21 mouse cellular contexts compared by ENCODE assay signal in the genomic region with DNA sequence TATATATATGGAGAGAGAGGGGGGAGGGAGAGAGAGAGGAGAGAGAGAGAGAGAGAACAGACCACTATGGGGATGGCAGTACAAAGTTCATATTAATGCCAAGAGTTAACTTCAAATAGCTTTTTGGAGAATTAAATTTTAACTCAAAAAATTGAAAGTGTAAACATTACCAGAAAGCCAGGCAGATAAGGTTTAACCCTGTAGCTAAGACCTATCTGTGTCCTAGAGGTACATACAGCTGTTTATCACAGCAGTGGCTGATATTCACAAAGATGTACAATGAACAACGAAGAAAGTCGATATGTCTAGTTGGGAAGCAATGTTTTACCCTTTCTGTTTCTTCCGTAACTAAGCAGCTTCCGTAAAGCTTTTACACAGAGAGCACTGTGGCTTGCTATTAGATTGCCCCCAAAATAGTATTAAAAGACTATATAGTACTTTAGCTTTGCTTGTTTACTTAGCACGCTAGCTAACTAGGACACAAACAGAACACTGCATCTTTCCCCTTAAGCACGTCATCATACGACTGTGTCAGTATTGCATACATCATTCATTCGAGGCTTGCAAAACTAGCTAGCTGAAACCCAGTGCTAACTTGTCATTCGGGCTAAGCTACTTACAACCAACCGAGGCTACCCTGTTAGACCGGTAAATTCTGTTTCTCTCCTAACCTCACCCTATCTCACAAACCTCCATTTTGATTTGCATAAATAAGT.
A peak's percentile ranks its signal among the peaks of the same experiment; 100 is the strongest.
DNase-seq lines count a peak whose midpoint lies in the region; ATAC-seq and TF ChIP-seq lines count a peak whose summit lies in the region.
"Had no signal": no experiment of that assay in that cellular context is flagged by ENCODE, and none has a peak within 500 bp of the region (broad histone marks: within the 10 kb centered on the region; RNA-seq: fewer than 3 reads in every experiment).

No protein-coding gene starts in this region.

- no peaks in the 10 kb centered on the region for H3K4me1 ChIP-seq in intestine, embryonic 15.5 days (replicated peaks)
- no peaks in the 10 kb centered on the region for H3K4me1 ChIP-seq in intestine, postnatal 0 days (replicated peaks; ENCODE audit: control insufficient read depth, insufficient read depth, low read length)
- H3K4me1 ChIP-seq in liver, embryonic 13.5 days (replicated peaks), result peaks cover 20% of the 10 kb centered on the region
- 0 out of 2 replicates have a peak, but pooled peaks cover 3% of the 10 kb centered on the region for H3K4me1 ChIP-seq in liver, postnatal 0 days (ENCODE audit: insufficient read depth)
- H3K4me1 ChIP-seq in kidney, embryonic 14.5 days (ENCODE audit: control insufficient read depth, insufficient read depth, low read length), result no peaks in the 10 kb centered on the region

- TF ChIP-seq EP300 in liver, postnatal 0 days (IDR thresholded peaks at IDR 0.05; ENCODE audit: low read depth), result no peak

- H3K36me3 ChIP-seq in intestine, embryonic 15.5 days, result no peaks in the 10 kb centered on the region
- H3K36me3 ChIP-seq in intestine, postnatal 0 days (ENCODE audit: control insufficient read depth, insufficient read depth), result no peaks in the 10 kb centered on the region
- H3K36me3 ChIP-seq in liver, embryonic 13.5 days, result no peaks in the 10 kb centered on the region
- no peaks in the 10 kb centered on the region for H3K36me3 ChIP-seq in liver, postnatal 0 days (replicated peaks; ENCODE audit: insufficient read depth, low read length)
- no peaks in the 10 kb centered on the region for H3K36me3 ChIP-seq in kidney, embryonic 14.5 days (ENCODE audit: control insufficient read depth, insufficient read depth, low read length)
- H3K36me3 ChIP-seq: forebrain, embryonic 12.5 days; heart, embryonic 13.5 days; hindbrain, embryonic 12.5 days had no signal

- H3K9me3 ChIP-seq in intestine, embryonic 15.5 days, result no peaks in the 10 kb centered on the region
- H3K9me3 ChIP-seq in intestine, postnatal 0 days (ENCODE audit: control insufficient read depth), result no peaks in the 10 kb centered on the region
- H3K9me3 ChIP-seq in liver, embryonic 13.5 days (replicated peaks), result no peaks in the 10 kb centered on the region
- no peaks in the 10 kb centered on the region for H3K9me3 ChIP-seq in liver, postnatal 0 days (ENCODE audit: low read length)
- no peaks in the 10 kb centered on the region for H3K9me3 ChIP-seq in kidney, embryonic 14.5 days (ENCODE audit: control insufficient read depth, low read length)
- H3K9me3 ChIP-seq: forebrain, embryonic 12.5 days; heart, embryonic 13.5 days; hindbrain, embryonic 12.5 days had no signal

- H3K4me3 ChIP-seq in intestine, embryonic 15.5 days (replicated peaks), result no peak overlapping the region
- H3K4me3 ChIP-seq in intestine, postnatal 0 days (ENCODE audit: low read depth, low read length), result no peak overlapping the region
- H3K4me3 ChIP-seq in liver, embryonic 13.5 days (replicated peaks), result no peak overlapping the region
- peak overlapping the region; percentile 13; the same call in 1 of the 2 replicates for H3K4me3 ChIP-seq in liver, postnatal 0 days (ENCODE audit: low read depth, low read length)
- no peak overlapping the region for H3K4me3 ChIP-seq in kidney, embryonic 14.5 days (ENCODE audit: low read length)
- H3K4me3 ChIP-seq in gastrocnemius, adult 2 months, result no peak overlapping the region
- H3K4me3 ChIP-seq: forebrain, embryonic 12.5 days; heart, embryonic 13.5 days; hindbrain, embryonic 12.5 days had no signal

- no peak overlapping the region for H3K27ac ChIP-seq in intestine, embryonic 15.5 days
- no peak overlapping the region for H3K27ac ChIP-seq in intestine, postnatal 0 days (ENCODE audit: low read depth, low read length)
- H3K27ac ChIP-seq in liver, embryonic 13.5 days, result peak overlapping the region; percentile 47; the same call in 1 of the 2 replicates
- H3K27ac ChIP-seq in liver, postnatal 0 days (ENCODE audit: low read depth), result peak overlapping the region; percentile 87
- H3K27ac ChIP-seq in kidney, embryonic 14.5 days (ENCODE audit: low read depth, low read length), result no peak overlapping the region
- H3K27ac ChIP-seq in gastrocnemius, adult 2 months, result no peak overlapping the region
- H3K27ac ChIP-seq: forebrain, embryonic 12.5 days; heart, embryonic 13.5 days; hindbrain, embryonic 12.5 days had no signal

- no peaks in the 10 kb centered on the region for H3K27me3 ChIP-seq in intestine, embryonic 15.5 days (replicated peaks)
- no peaks in the 10 kb centered on the region for H3K27me3 ChIP-seq in intestine, postnatal 0 days (replicated peaks; ENCODE audit: control insufficient read depth, insufficient read depth, low read length)
- H3K27me3 ChIP-seq in liver, embryonic 13.5 days, result no peaks in the 10 kb centered on the region
- no peaks in the 10 kb centered on the region for H3K27me3 ChIP-seq in liver, postnatal 0 days (ENCODE audit: insufficient read depth, low read length)
- H3K27me3 ChIP-seq in kidney, embryonic 14.5 days (ENCODE audit: control insufficient read depth, insufficient read depth, low read length), result no peaks in the 10 kb centered on the region
- H3K27me3 ChIP-seq: CH12.LX; forebrain, embryonic 12.5 days; heart, embryonic 13.5 days; hindbrain, embryonic 12.5 days; Patski had no signal

- WGBS in intestine, embryonic 15.5 days, result 78% methylated on average over 11 of the region's 11 CpGs
- WGBS in intestine, postnatal 0 days, result 62% methylated on average over 11 of the region's 11 CpGs
- WGBS in liver, embryonic 13.5 days (ENCODE audit: insufficient replicate concordance), result 70% methylated on average over 11 of the region's 11 CpGs
- 60% methylated on average over 11 of the region's 11 CpGs for WGBS in liver, postnatal 0 days (ENCODE audit: insufficient replicate concordance)
- 87% methylated on average over 11 of the region's 11 CpGs for WGBS in kidney, embryonic 14.5 days

- no peak overlapping the region for H3K4me2 ChIP-seq in intestine, embryonic 15.5 days (replicated peaks)
- H3K4me2 ChIP-seq in intestine, postnatal 0 days (replicated peaks; ENCODE audit: low read depth), result no peak overlapping the region
- no peak overlapping the region for H3K4me2 ChIP-seq in liver, embryonic 13.5 days
- H3K4me2 ChIP-seq in liver, postnatal 0 days (ENCODE audit: low read depth, low read length), result peak overlapping the region; percentile 24; the same call in 1 of the 2 replicates
- no peak overlapping the region for H3K4me2 ChIP-seq in kidney, embryonic 14.5 days (replicated peaks; ENCODE audit: low read depth, low read length)
- H3K4me2 ChIP-seq: forebrain, embryonic 12.5 days; hindbrain, embryonic 12.5 days had no signal

- peak; percentile 55 for DNase-seq in gonadal fat pad, adult 2 months (ENCODE audit: low read depth)
- no peak for DNase-seq in liver, embryonic 13.5 days
- DNase-seq in liver, postnatal 0 days, result no peak
- DNase-seq in lung, postnatal 25 days (ENCODE audit: low spot score), result no peak
- DNase-seq in gastrocnemius, adult 2 months, result no peak
- DNase-seq: adrenal gland, postnatal 14 days; cerebellum, adult 11-12 months; cerebellum, adult 9-10 months; cerebellum, postnatal 25 days; gastrocnemius, postnatal 14 days; heart, postnatal 4 days had no signal

- H3K9ac ChIP-seq in intestine, embryonic 15.5 days, result no peak overlapping the region
- H3K9ac ChIP-seq in intestine, postnatal 0 days (ENCODE audit: low read depth, low read length), result no peak overlapping the region
- H3K9ac ChIP-seq in liver, embryonic 13.5 days, result no peak overlapping the region
- H3K9ac ChIP-seq in liver, postnatal 0 days (replicated peaks), result no peak overlapping the region
- H3K9ac ChIP-seq in kidney, embryonic 14.5 days (ENCODE audit: low read depth, low read length), result no peak overlapping the region
- H3K9ac ChIP-seq: forebrain, embryonic 12.5 days; heart, embryonic 13.5 days; hindbrain, embryonic 12.5 days had no signal

- TF ChIP-seq CTCF in intestine, postnatal 0 days (IDR thresholded peaks at IDR 0.05; ENCODE audit: low read depth), result no peak
- TF ChIP-seq CTCF in liver, postnatal 0 days (IDR thresholded peaks at IDR 0.05; ENCODE audit: low read depth), result no peak
- no peak for TF ChIP-seq CTCF in gastrocnemius, adult 2 months (IDR thresholded peaks at IDR 0.05)

- intact Hi-C loops in gastrocnemius, adult 2 months (cut with DNase I), result loop anchor here (10.0 kb wide), 1 partner anchor 379 kb away; no protein-coding TSS in a partner anchor

- peak; percentile 27; the same call in 1 of the 2 replicates for ATAC-seq in intestine, embryonic 15.5 days
- ATAC-seq in intestine, postnatal 0 days, result no peak
- peak; percentile 61 for ATAC-seq in liver, embryonic 13.5 days (ENCODE audit: low read depth)
- peak; percentile 81 for ATAC-seq in liver, postnatal 0 days
- no peak for ATAC-seq in kidney, embryonic 14.5 days (ENCODE audit: low FRiP score, low TSS enrichment)
- ATAC-seq: activated CD4-positive, CD25-positive, alpha-beta regulatory T cell, adult 4 months; forebrain, embryonic 16.5 days; Patski had no signal

Comparison
In these comparisons a context has a peak if more than half of its experiments do, and no peak if none do; other contexts are left out.
1. ATAC-seq: peak in intestine, embryonic 15.5 days (single experiment), liver, embryonic 13.5 days (single experiment) and liver, postnatal 0 days (single experiment); none in intestine, postnatal 0 days (single experiment) and kidney, embryonic 14.5 days (single experiment).
2. H3K27ac ChIP-seq: peak in liver, embryonic 13.5 days (single experiment) and liver, postnatal 0 days (single experiment); none in intestine, embryonic 15.5 days (single experiment), intestine, postnatal 0 days (single experiment), kidney, embryonic 14.5 days (single experiment) and gastrocnemius, adult 2 months (single experiment).